Mouse (Mus musculus): Measurements from ENCODE around the gene Ryr3.

DNA sequence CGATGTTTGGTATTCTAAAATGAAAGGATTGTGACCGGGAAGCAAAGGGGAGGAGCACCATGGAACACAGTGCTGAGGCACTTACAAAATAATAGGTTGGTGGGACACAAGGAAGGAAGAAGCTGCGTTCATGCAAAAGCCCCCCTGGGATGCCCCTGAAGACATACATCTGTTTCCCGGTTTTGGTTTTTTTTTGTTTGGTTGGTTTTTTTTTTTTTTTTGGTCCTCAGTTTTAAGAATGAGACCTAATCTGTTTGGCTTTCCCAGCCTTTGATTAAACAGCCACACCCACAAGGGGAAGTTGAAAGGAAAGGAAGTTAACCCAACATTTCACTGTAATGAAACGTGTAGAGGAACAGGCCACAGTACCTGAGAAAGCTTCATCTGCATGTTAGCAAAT, 560.8 kb downstream of the Ryr3 start:
- TF ChIP-seq CTCF (IDR thresholded peaks at IDR 0.05; ENCODE audit: low read depth, low read length) = no peak
- no peak for TF ChIP-seq GATA1 (IDR thresholded peaks at IDR 0.05; ENCODE audit: borderline replicate concordance, low read length)

Measured in G1E (cell line).